Mouse (Mus musculus) cerebellum, adult 9-11 months (tissue): ENCODE data around the gene Frg2f1.
A peak's percentile ranks its signal among the peaks of the same experiment; 100 is the strongest.

ENCODE experiments used
- DNase-seq: peaks from one replicate; pipeline ENCODE4 v3.0.0; 2022

The Frg2f1 gene

DNA sequence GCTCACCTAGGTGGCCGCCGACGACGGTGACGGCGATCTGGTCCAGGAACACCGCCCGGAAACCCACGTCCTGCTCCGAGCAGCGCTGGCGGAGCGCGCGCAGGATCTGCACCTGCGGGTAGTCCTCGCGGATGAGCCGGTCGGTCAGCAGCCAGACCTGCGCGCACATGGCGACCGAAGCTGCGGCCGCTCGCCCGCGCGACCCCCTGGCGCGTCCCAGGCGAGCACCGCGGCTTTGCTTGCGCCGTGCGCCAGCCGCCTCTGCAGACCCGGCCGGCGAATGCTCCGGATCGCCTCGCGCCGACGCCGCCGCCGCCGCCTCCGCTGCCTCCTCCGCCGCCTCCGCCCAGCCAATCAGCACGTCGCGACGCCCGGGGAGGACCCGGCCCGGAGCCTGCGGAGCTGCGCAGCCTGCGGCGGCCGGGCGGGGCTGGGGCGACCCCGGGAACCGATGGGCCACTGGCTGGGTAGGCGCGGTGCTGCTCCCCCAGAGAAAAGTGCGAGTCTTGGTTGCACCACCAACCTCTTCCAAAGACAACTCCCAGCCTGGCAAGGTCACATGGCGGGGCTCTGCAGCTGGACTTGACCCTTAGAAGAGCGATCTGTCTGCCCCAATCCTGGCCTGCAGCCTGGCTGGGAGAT lies 46.9 kb downstream of the Frg2f1 start, which contains the start of gene Rimkla:
Rimkla (minus strand) TSS at position 338 of the 642 bp plus-strand sequence.
- DNase-seq = peak; percentile 84

DNA sequence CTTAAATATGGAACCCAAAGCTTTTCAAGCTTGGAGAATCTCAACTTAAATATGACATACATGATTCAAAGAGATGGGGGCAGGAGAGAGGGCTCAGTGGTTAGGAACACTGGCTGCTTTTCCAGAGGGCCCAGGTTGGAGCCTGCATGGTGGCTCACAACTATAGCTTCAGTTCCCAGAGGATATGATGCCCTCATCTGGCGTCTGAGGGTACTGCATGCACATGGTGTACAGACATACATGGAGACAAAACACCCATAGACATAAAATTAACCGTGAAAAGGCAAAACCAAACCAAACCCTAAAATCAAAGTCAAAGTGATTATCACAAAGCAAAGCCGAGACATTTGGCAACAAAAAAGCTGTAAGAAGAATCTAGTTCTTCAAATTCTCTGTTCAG lies 48.5 kb downstream of the Frg2f1 start:
- DNase-seq = peak; percentile 55

DNA sequence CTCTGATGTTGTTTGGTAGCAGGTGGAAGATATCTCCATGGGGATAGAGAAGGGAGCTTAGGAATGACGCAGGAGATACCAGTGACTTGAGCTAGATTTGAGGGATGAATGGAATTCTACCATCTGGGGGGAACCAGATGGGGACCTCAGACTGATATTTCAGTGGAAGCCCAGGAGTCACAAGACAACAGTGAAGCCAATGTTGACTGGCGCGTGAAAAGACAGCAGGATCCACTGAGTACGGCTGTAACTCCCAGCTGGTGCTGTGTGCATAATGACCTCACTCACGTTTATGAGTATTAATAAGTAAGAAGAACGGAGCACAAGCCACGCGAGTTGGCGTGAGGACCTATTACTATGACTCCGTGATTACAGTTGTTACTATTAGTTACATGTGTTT lies 49.7 kb downstream of the Frg2f1 start:
- DNase-seq = no peak

DNA sequence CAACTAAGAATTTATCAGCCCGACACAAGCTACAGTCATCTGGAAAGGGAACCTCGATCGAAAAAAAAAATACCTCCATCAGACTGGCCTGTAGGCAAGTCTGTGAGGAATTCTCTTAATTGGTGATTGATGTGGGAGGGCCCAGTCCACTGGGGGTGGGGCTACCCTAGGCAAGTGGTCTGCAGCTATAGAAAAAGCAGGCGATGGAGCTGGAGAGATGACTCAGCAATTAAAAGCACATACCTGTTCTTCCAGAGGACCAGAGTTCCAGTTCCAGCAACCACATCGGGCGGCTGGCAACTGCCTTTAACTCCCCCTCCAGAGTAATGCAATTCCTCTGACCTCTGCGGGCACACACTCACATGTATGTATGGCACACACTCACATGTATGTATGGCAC lies 54.4 kb downstream of the Frg2f1 start:
- no peak for DNase-seq

DNA sequence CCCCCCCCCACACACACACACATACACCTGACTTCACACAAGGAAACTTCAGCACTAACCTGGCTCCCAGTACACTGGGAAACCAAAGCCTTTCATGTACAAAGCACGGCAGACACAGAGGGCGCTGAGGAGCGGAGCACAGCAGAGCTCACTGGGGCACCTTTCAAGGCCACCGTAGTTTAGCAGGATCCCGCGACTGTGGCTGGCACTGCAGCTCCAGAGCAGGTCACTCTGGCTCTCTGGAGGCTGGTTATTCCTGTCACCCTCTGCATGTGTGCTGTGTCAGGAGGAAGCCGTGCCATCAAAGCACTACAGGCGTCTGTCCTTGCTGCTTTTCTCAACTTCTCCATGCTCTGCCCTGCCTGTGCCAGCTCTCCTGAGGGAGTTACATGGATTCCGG lies 56.3 kb downstream of the Frg2f1 start:
- no peak for DNase-seq
